Mouse (Mus musculus) liver, postnatal 0 days (tissue): ENCODE data around the gene Veph1.

Experiments used
- CTCF ChIP-seq: sonication (generic); IDR thresholded peaks from 2 replicates; pipeline ENCODE4 v1.5.1; 2016; ENCODE audit warnings: antibody characterized with exemption, low read depth
- EP300 ChIP-seq: IDR thresholded peaks from 2 replicates; pipeline ENCODE4 v1.6.1; 2016; ENCODE audit warnings: antibody characterized with exemption, low read depth, mild to moderate bottlenecking

DNA sequence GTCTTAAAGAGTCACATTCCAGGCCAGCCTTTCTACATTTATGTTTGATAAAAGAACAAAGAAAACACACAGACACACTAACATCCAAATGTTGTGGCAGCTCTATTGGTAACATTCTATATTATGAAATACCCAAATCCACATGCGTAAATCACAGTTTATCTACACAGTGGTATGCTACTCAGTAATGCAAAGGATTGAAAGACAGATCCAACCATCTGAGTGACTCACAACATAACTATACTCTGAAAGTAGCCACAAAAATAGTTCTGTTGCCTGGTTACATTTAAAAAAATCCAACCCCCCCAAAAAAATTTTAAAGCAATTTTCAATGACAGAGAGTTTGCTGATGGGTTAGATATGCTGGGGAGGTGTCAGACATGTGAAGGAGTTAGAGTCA is 12.9 kb upstream of the Veph1 start:
- TF ChIP-seq CTCF (no peak), EP300 (no peak)
